Mouse (Mus musculus) spleen, adult 2 months (tissue): ENCODE data around the gene Tiam1. TPM values are rescaled to one million over a fixed set of nuclear protein-coding genes. Genes with fewer than 3 reads are reported as not detected.
A peak's percentile ranks its signal among the peaks of the same experiment; 100 is the strongest.

Source experiments
- DNase-seq, 2 experiments: peaks; one replicate each; pipeline versions ENCODE4 v3.0.0 to v3.0.0-alpha.2; 2012 to 2021; ENCODE audit warnings: low spot score in 2 of 2, low read depth in 1 of 2
- H3K27ac ChIP-seq: fragments of 200-500 bp; 2 replicates; pipeline ENCODE4 v1.5.1; 2012; ENCODE audit warnings: low read length, inconsistent platforms; ENCODE audit not compliant: insufficient read depth
- H3K27me3 ChIP-seq: fragments of 200-500 bp; 2 replicates; pipeline ENCODE4 v1.6.1; 2012; ENCODE audit warnings: mild to moderate bottlenecking, moderate library complexity, low read length, inconsistent platforms; ENCODE audit not compliant: control insufficient read depth, insufficient read depth
- H3K36me3 ChIP-seq: fragments of 200-500 bp; 2 replicates; pipeline ENCODE4 v1.6.1; 2012; ENCODE audit warnings: mild to moderate bottlenecking, low read length, inconsistent platforms; ENCODE audit not compliant: control insufficient read depth, insufficient read depth
- H3K4me1 ChIP-seq: fragments of 200-500 bp; 2 replicates; pipeline ENCODE4 v1.6.1; 2011; ENCODE audit warnings: inconsistent platforms; ENCODE audit not compliant: control insufficient read depth, insufficient read depth, insufficient read length
- H3K4me3 ChIP-seq: fragments of 200-500 bp; 2 replicates; pipeline ENCODE4 v1.5.1; 2011; ENCODE audit warnings: mild to moderate bottlenecking, inconsistent platforms; ENCODE audit not compliant: insufficient read depth, insufficient read length; ENCODE audit errors: extremely low read depth
- CTCF ChIP-seq: fragments of 200-500 bp; IDR thresholded peaks from 2 replicates; pipeline ENCODE4 v1.5.1; 2011; ENCODE audit warnings: mild to moderate bottlenecking, inconsistent platforms; ENCODE audit not compliant: insufficient read depth, insufficient read length, insufficient replicate concordance; ENCODE audit errors: extremely low read depth
- POLR2A ChIP-seq: fragments of 200-500 bp; IDR thresholded peaks from 2 replicates; pipeline ENCODE4 v1.6.1; 2011; ENCODE audit warnings: low read depth, low read length, inconsistent platforms
- WGBS: fragments of 180-500 bp; shearing (Covaris S2); methylation state at CpG from one replicate; pipeline ENCODE4 v1.1.7; 2018; 5-methylcytosine and 5-hydroxymethylcytosine counted together
- polyA plus RNA-seq: library from polyadenylated mRNA; depleted of rRNA; stranded (reverse); fragments of >200 nt; gene quantifications from 2 replicates; pipeline ENCODE4 v1.2.3, GENCODE M21; 2012

Gene Tiam1
- polyA plus RNA-seq, 1 experiment = 4.3 TPM

GRCm38 (mm10) chr16:89962876-89963275 lies 180.7 kb downstream of the Tiam1 start:
- no peaks in the 10 kb centered on the region for H3K4me1 ChIP-seq
- no peaks in the 10 kb centered on the region for H3K36me3 ChIP-seq
- 97% methylated on average over 14 of the region's 14 CpGs for WGBS
- no peak for DNase-seq
- no peak overlapping the region for H3K4me3 ChIP-seq
- H3K27ac ChIP-seq = no peak overlapping the region
- TF ChIP-seq POLR2A (no peak), CTCF (no peak)
- peaks cover 3% of the 10 kb centered on the region; the same call in 1 of the 2 replicates for H3K27me3 ChIP-seq

DNA sequence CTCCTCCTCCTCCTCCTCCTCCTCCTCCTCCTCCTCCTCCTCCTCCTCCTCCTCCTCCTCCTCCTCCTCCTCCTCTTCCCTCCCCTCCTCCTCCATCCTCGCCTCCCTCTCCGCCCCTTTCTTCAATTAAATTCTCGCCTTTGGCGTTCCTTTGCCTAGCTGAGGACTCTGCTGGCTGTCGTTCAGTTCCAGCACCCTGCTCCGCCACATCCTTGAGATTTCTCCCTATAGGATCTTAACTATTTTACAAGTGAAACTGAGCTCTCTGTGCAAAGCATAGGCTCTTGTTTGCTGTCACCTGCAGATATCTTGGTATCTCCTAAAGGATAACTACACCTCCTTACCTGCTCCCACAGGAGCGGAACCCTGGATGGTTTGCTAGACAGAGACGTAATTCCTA lies 182.7 kb downstream of the Tiam1 start:
- H3K4me1 ChIP-seq = no peaks in the 10 kb centered on the region
- no peaks in the 10 kb centered on the region for H3K36me3 ChIP-seq
- no peak overlapping the region; the same call in 1 of the 2 replicates for H3K4me3 ChIP-seq
- no peak for DNase-seq
- WGBS = 49% methylated on average over 6 of the region's 8 CpGs
- TF ChIP-seq POLR2A = no peak
- no peak for TF ChIP-seq CTCF
- peaks cover 3% of the 10 kb centered on the region; the same call in 1 of the 2 replicates for H3K27me3 ChIP-seq
- H3K27ac ChIP-seq = no peak overlapping the region

GRCm38 (mm10) chr16:89960186-89960878 lies 183.2 kb downstream of the Tiam1 start:
- H3K4me1 ChIP-seq = no peaks in the 10 kb centered on the region
- peaks cover 3% of the 10 kb centered on the region; the same call in 1 of the 2 replicates for H3K27me3 ChIP-seq
- H3K36me3 ChIP-seq = no peaks in the 10 kb centered on the region
- no peak for TF ChIP-seq CTCF
- DNase-seq = no peak
- 6% methylated on average over 28 of the region's 33 CpGs for WGBS
- peak overlapping the region; percentile 41 for H3K4me3 ChIP-seq
- no peak overlapping the region for H3K27ac ChIP-seq

DNA sequence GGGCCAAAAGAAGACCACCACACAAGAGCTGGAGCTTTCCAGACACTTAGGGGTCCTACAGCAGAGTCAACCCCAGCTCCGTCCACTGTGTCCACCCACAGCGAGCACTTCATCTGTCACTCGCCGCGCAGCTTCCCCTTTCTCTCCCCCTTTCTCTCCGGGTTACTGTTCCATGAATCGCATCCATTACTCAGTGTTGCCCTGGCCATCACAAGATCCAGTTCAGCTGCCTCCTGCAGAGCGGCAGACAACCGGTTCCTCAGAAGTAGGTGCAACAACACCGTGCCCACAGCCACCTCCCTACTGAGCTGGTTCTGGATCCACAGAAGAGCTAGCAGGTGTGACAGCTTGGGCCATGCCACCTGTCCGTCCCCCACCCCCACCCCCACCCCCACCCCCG lies 184.6 kb downstream of the Tiam1 start:
- no peaks in the 10 kb centered on the region for H3K4me1 ChIP-seq
- H3K27ac ChIP-seq = no peak overlapping the region
- H3K36me3 ChIP-seq = no peaks in the 10 kb centered on the region
- peaks cover 3% of the 10 kb centered on the region; the same call in 1 of the 2 replicates for H3K27me3 ChIP-seq
- WGBS = 39% methylated on average over 12 of the region's 12 CpGs
- no peak for DNase-seq
- TF ChIP-seq POLR2A (no peak), CTCF (no peak)
- no peak overlapping the region; the same call in 1 of the 2 replicates for H3K4me3 ChIP-seq

- DNase-seq = no peak
- Histone ChIP-seq H3K27ac (no peak overlapping the region), H3K36me3 (no peaks in the 10 kb centered on the region), H3K27me3 (peaks cover 3% of the 10 kb centered on the region; the same call in 1 of the 2 replicates), H3K4me3 (no peak overlapping the region), H3K4me1 (no peaks in the 10 kb centered on the region)
- WGBS = 91% methylated on average over 10 of the region's 10 CpGs
- TF ChIP-seq POLR2A = no peak
- TF ChIP-seq CTCF = no peak
Measured at GRCm38 (mm10) chr16:89958030-89958429, 185.5 kb downstream of the Tiam1 start.

DNA sequence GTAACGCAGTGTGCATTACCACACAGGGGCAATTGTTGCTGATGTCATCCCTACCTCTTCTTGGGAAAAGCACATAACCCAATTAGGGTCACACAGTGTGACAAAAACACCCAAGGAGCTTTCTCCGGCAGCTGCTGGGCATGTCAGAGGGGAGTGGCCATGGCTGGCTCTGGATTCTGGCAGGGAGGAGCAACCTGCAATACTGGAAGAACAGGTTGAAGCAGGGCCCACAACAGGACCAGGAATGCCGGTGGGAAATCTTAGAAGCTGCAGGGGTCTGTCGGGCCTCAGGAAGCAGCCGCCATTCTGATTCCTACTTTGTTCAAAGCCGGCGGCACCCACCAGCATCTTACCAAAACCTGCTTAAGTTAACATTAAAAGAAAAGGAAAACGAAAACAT lies 189.0 kb downstream of the Tiam1 start:
- TF ChIP-seq CTCF (no peak), POLR2A (no peak)
- Histone ChIP-seq H3K27me3 (no peaks in the 10 kb centered on the region), H3K27ac (no peak overlapping the region), H3K36me3 (no peaks in the 10 kb centered on the region), H3K4me3 (no peak overlapping the region), H3K4me1 (no peaks in the 10 kb centered on the region)
- WGBS = 89% methylated on average over 8 of the region's 8 CpGs
- DNase-seq = no peak

- no peak overlapping the region for H3K4me3 ChIP-seq
- H3K27ac ChIP-seq = no peak overlapping the region
- no peaks in the 10 kb centered on the region for H3K4me1 ChIP-seq
- DNase-seq = no peak
- no peaks in the 10 kb centered on the region for H3K27me3 ChIP-seq
- TF ChIP-seq CTCF = no peak
- no peak for TF ChIP-seq POLR2A
- WGBS = 95% methylated on average over 1 of the region's 1 CpGs
- no peaks in the 10 kb centered on the region for H3K36me3 ChIP-seq
Measured at GRCm38 (mm10) chr16:89954114-89954513, 189.5 kb downstream of the Tiam1 start.
